ENCODE assay signal across 20 mouse cellular contexts in the genomic region with DNA sequence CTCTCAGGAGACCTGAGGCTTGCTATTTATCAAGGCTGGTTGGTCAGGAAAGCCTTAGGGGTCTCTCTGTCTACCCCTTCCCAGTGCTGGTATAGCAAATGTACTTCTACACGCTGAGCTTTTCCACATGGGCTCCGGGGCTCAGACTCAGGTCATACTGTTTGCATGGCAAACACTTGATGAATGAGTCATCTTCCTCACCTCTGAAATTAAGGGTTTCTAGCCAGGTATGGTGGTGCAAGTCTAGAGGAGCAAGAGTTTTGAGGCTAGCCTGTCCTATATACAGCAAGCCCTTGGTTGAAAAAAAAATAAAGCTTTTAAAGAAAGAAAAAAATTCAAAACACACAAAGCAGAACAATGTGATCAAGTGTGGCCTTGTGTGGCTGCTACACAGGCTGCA. TPM values are rescaled to one million over a fixed set of nuclear protein-coding genes. Genes with fewer than 3 reads are reported as not detected.
"Had no signal": no experiment of that assay in that cellular context is flagged by ENCODE, and none has a peak within 500 bp of the region (broad histone marks: within the 10 kb centered on the region; RNA-seq: fewer than 3 reads in every experiment).

No protein-coding gene starts in this region.

- H3K4me2 ChIP-seq: liver, embryonic 12.5 days; lung, embryonic 15.5 days; midbrain, embryonic 12.5 days; neural tube, embryonic 13.5 days; neural tube, embryonic 15.5 days had no signal

- ATAC-seq: liver, embryonic 12.5 days; midbrain, embryonic 16.5 days had no signal

- H3K27me3 ChIP-seq: liver, embryonic 12.5 days; lung, embryonic 15.5 days; midbrain, embryonic 12.5 days; neural tube, embryonic 13.5 days; neural tube, embryonic 15.5 days had no signal

- H3K4me1 ChIP-seq: midbrain, embryonic 12.5 days; neural tube, embryonic 13.5 days; neural tube, embryonic 15.5 days had no signal

- H3K4me3 ChIP-seq: liver, embryonic 12.5 days; lung, embryonic 15.5 days; midbrain, embryonic 10.5 days; midbrain, embryonic 12.5 days; myocyte; neural tube, embryonic 13.5 days; neural tube, embryonic 15.5 days had no signal

- H3K9ac ChIP-seq: liver, embryonic 12.5 days; liver, embryonic 14.5 days; lung, embryonic 15.5 days; midbrain, embryonic 12.5 days; neural tube, embryonic 13.5 days; neural tube, embryonic 15.5 days had no signal

- DNase-seq: lung, postnatal 4 days; midbrain, embryonic 14.5 days; retina, postnatal 1 day; right cerebral cortex, adult 18-20 months; right cerebral cortex, postnatal 25 days; right cerebral cortex, postnatal 4 days; spleen, adult 18-20 months; thymus, adult 2 months; thymus, postnatal 25 days; thymus, postnatal 4 days had no signal

- H3K27ac ChIP-seq: liver, embryonic 12.5 days; liver, embryonic 14.5 days; lung, embryonic 15.5 days; midbrain, embryonic 10.5 days; midbrain, embryonic 12.5 days; neural tube, embryonic 13.5 days; neural tube, embryonic 15.5 days had no signal

- H3K36me3 ChIP-seq: lung, embryonic 15.5 days; midbrain, embryonic 10.5 days; midbrain, embryonic 12.5 days; neural tube, embryonic 13.5 days; neural tube, embryonic 15.5 days had no signal

- H3K9me3 ChIP-seq: liver, embryonic 12.5 days; lung, embryonic 15.5 days; midbrain, embryonic 10.5 days; midbrain, embryonic 12.5 days; neural tube, embryonic 13.5 days; neural tube, embryonic 15.5 days had no signal

RNA-seq across cellular contexts. Expression of a gene that starts 57.6 kb away (rescaled TPM):
- total RNA-seq: megakaryocyte-erythroid progenitor cell, adult 5-6 weeks had no signal
